Mouse (Mus musculus) ES-E14 (cell line): ENCODE measurements around the gene Apbb2. TPM values are rescaled to one million over a fixed set of nuclear protein-coding genes. Genes with fewer than 3 reads are reported as not detected.

Experiments
- DNase-seq: peaks from one replicate; pipeline ENCODE4 v3.0.0-alpha.2; 2013; ENCODE audit warnings: low read depth, low spot score
- H3K27ac ChIP-seq: 2 replicates; pipeline ENCODE4 v1.5.1; 2012; ENCODE audit warnings: low read depth, mild to moderate bottlenecking, low read length, moderate library complexity, mixed read lengths; ENCODE audit not compliant: poor library complexity, insufficient read depth, severe bottlenecking
- H3K36me3 ChIP-seq: 2 replicates; pipeline ENCODE4 v1.6.1; 2012; ENCODE audit warnings: mild to moderate bottlenecking, low read length, moderate library complexity, mixed read lengths; ENCODE audit not compliant: control insufficient read depth, poor library complexity, insufficient read depth, severe bottlenecking
- H3K4me1 ChIP-seq, 2 experiments: fragments of 150-350 bp in 1 of 2; sonication (generic) in 1 of 2; 2 replicates each; pipeline ENCODE4 v1.6.1; 2012; ENCODE audit warnings: low read length in 2 of 2, mild to moderate bottlenecking in 1 of 2, mixed read lengths in 1 of 2; ENCODE audit not compliant: control insufficient read depth in 2 of 2, insufficient read depth in 2 of 2, poor library complexity in 1 of 2
- H3K4me3 ChIP-seq, 2 experiments: fragments of 150-350 bp in 1 of 2; sonication (generic) in 1 of 2; 2 replicates each; pipeline ENCODE4 v1.5.1; 2012; ENCODE audit warnings: low read length in 2 of 2, low read depth in 1 of 2, mild to moderate bottlenecking in 1 of 2, mixed read lengths in 1 of 2; ENCODE audit not compliant: insufficient read depth in 1 of 2, poor library complexity in 1 of 2, severe bottlenecking in 1 of 2
- H3K9ac ChIP-seq: 2 replicates; pipeline ENCODE4 v1.6.1; 2012; ENCODE audit warnings: low read depth, mild to moderate bottlenecking, low read length, mixed read lengths; ENCODE audit not compliant: poor library complexity, insufficient read depth, severe bottlenecking
- H3K9me3 ChIP-seq: fragments of 150-350 bp; sonication (generic); 2 replicates; pipeline ENCODE4 v1.6.1; 2012; ENCODE audit warnings: low read depth, mild to moderate bottlenecking, low read length; ENCODE audit not compliant: control insufficient read depth, insufficient read depth
- CHD2 ChIP-seq: IDR thresholded peaks from 2 replicates; pipeline ENCODE4 v1.6.1; 2014; ENCODE audit warnings: mild to moderate bottlenecking, low read depth, low read length, inconsistent platforms
- HCFC1 ChIP-seq: IDR thresholded peaks from 2 replicates; pipeline ENCODE4 v1.6.1; 2012; ENCODE audit warnings: low read length, inconsistent platforms, borderline replicate concordance; ENCODE audit not compliant: insufficient read depth
- MAFK ChIP-seq: IDR thresholded peaks from 2 replicates; pipeline ENCODE4 v1.6.1; 2014; ENCODE audit warnings: mild to moderate bottlenecking, low read depth, low read length, inconsistent platforms; ENCODE audit not compliant: insufficient read depth
- ZC3H11A ChIP-seq: IDR thresholded peaks from 2 replicates; pipeline ENCODE4 v1.6.1; 2012; ENCODE audit warnings: low read depth, mild to moderate bottlenecking, inconsistent platforms, low read length, borderline replicate concordance
- ZNF384 ChIP-seq: IDR thresholded peaks from 2 replicates; pipeline ENCODE4 v1.6.1; 2012; ENCODE audit warnings: low read depth, low read length, inconsistent platforms
- in situ Hi-C, 2 experiments: fragments of 600-800 bp; cut with MboI; formaldehyde crosslinking; loops; one replicate each; pipeline ENCODE4 v1.15.1; 2025; ENCODE audit warnings: low sequenced_read_pairs in 2 of 2, inconsistent platforms in 1 of 2; ENCODE audit not compliant: unreplicated experiment in 2 of 2
- total RNA-seq: library from RNA; depleted of rRNA; stranded (reverse); fragments of 300-350 nt; gene quantifications from 2 replicates; pipeline ENCODE4 v1.2.3, GENCODE M21; 2012

Gene Apbb2
- total RNA-seq, 1 experiment, result 15.3 TPM

DNA sequence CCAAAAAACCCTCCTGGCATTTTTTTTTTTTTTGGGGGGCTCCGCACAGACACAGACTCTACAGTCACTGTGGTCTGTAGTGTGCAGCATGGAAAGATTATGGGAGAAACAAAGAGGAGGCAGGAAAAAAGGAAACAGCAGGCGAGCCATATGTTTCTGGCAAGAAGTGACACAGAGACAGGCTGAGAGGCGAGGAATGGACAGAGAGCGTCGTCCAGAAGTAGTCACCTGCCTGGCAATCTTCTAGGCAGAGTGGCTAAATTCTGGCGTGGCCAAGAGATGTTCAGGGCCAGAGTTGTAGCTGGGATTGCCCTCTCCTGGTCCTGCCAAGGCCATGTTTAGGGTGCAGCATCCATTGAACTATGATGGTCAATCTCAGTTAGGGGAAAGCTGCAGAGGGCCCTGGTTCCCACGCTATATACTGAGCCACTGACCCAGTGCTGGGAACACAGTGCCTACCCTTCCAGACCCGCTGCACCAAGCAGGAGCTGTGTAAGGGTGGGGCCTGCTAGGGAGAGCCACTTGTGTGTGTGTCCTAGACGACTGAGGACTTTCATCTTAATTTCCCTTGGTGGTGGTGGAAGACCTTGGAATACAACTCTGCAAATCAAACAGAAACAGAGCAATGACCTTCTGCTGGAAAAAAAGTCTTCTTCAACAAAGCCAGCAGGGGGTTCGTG is 224.7 kb downstream of the Apbb2 start:
- no peak for DNase-seq
- Histone ChIP-seq H3K9ac (no peak overlapping the region), H3K4me3 (no peak overlapping the region), H3K27ac (no peak overlapping the region), H3K4me1 (peaks cover 0 to 3% of the 10 kb centered on the region in 2 experiments; a peak in 1 of 4 replicates), H3K9me3 (no peaks in the 10 kb centered on the region), H3K36me3 (no peaks in the 10 kb centered on the region; the same call in 1 of the 2 replicates)
- in situ Hi-C loops, result no loop called here
- no peak for TF ChIP-seq HCFC1
- TF ChIP-seq MAFK, result no peak
- TF ChIP-seq CHD2, result no peak
- no peak for TF ChIP-seq ZC3H11A
- TF ChIP-seq ZNF384, result no peak

DNA sequence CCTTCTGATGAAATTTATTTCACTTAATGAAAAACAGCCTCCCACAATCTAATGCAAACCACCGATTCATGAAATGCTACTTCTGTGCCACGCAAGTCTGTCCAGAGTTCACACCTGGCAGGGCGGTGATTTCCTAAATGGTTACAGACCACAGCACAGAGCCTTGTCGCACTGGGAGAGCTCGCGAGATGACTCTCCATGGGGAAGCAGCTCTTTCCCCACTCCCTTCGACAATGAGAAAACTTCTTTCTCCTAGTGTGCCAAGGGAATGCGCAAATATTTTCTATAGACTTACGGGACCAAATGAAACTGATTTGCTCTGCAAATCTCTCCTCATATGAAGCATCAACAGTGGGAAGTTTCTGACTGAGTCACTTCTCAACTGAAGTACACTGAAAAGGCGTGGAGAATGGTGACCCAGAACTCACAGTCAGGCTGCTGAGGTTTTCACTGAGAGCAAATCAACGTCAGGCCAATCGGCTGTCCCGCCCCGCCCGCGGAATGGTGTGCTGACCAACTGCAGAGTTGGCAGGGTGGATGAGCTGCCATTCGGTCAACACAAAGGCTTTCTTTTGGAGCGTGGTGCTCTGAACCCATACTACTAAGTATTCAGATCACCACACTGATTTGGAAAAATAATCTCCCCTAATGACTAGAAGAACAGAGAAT is 225.6 kb downstream of the Apbb2 start:
- TF ChIP-seq ZNF384, result no peak
- TF ChIP-seq CHD2, result no peak; the same call in 1 of the 2 replicates
- TF ChIP-seq MAFK, result no peak
- no peak for TF ChIP-seq ZC3H11A
- TF ChIP-seq HCFC1, result no peak
- Histone ChIP-seq H3K4me1 (peaks cover 0 to 3% of the 10 kb centered on the region in 2 experiments; a peak in 1 of 4 replicates), H3K9ac (no peak overlapping the region), H3K4me3 (peak overlapping the region in 1 of 2 experiments; percentile 18; a peak in 2 of 4 replicates), H3K9me3 (no peaks in the 10 kb centered on the region), H3K27ac (no peak overlapping the region), H3K36me3 (no peaks in the 10 kb centered on the region; the same call in 1 of the 2 replicates)
- DNase-seq, result peak; percentile 51
- in situ Hi-C loops, result no loop called here

DNA sequence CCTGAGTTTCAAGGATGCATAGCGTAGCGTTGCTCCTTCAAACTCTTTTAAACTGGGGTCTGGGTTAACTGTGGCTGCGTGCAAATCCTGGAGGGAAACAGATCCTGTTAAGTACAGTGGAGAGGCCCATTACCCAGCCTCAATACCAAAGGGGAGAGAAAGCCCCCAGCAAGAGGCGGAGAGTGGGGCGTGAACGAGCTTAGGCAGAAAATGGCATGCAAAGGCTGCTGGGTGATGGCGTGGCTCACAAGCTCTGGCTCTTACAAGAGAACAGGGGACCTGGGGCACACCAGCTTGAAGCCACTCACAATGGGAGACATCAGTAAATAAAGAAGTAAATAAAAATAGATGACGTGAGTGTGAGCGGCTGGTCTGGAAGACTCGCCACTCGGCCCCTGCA is 226.8 kb downstream of the Apbb2 start:
- Histone ChIP-seq H3K4me3 (no peak overlapping the region), H3K4me1 (peaks cover 0 to 3% of the 10 kb centered on the region in 2 experiments; a peak in 1 of 4 replicates), H3K9me3 (no peaks in the 10 kb centered on the region), H3K9ac (no peak overlapping the region), H3K27ac (no peak overlapping the region), H3K36me3 (no peaks in the 10 kb centered on the region; the same call in 1 of the 2 replicates)
- TF ChIP-seq ZNF384 (no peak), HCFC1 (no peak), CHD2 (no peak), ZC3H11A (no peak), MAFK (no peak)
- no peak for DNase-seq
- in situ Hi-C loops, result no loop called here

DNA sequence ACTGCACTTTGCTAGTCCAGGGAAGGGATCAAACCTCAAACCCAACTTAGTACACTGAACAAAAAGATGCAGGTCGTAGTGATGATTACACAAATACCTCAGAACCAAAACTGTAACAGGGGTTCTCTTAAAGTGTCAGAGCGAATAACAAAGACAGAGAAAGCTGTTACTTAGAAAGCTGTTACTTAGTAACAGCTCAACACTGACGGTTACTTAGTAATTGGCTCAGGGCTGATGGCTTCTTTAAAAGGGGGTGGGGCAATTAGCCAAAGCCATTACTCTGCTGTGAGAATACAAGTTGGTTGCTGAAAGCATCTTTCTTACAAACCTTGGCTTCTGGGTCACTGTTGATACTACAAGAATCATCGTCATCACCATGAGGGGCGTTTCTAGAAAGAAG is 227.3 kb downstream of the Apbb2 start:
- in situ Hi-C loops, result no loop called here
- TF ChIP-seq MAFK, result no peak
- no peak for TF ChIP-seq ZC3H11A
- no peak for TF ChIP-seq ZNF384
- TF ChIP-seq HCFC1, result no peak
- TF ChIP-seq CHD2, result no peak

More for the DNA sequence above, 227.3 kb downstream of the Apbb2 start:
- H3K9ac ChIP-seq, result no peak overlapping the region
- DNase-seq, result no peak
- no peaks in the 10 kb centered on the region for H3K9me3 ChIP-seq
- no peak overlapping the region for H3K27ac ChIP-seq
- no peak overlapping the region for H3K4me3 ChIP-seq
- no peaks in the 10 kb centered on the region; the same call in 1 of the 2 replicates for H3K36me3 ChIP-seq
- H3K4me1 ChIP-seq, result peaks cover 0 to 3% of the 10 kb centered on the region in 2 experiments; a peak in 1 of 4 replicates
